Mouse (Mus musculus): ENCODE results near the gene Olfr1030. TPM values are rescaled to one million over a fixed set of nuclear protein-coding genes. Genes with fewer than 3 reads are reported as not detected.

Olfr1030 gene
- not detected for polyA plus RNA-seq (2014; fragmentation: Illumina TruSeq; extraction: RNeasy Lipid Tissue Mini Kit (QIAGEN cat#74804); ENCODE audit: low replicate concordance)

DNA sequence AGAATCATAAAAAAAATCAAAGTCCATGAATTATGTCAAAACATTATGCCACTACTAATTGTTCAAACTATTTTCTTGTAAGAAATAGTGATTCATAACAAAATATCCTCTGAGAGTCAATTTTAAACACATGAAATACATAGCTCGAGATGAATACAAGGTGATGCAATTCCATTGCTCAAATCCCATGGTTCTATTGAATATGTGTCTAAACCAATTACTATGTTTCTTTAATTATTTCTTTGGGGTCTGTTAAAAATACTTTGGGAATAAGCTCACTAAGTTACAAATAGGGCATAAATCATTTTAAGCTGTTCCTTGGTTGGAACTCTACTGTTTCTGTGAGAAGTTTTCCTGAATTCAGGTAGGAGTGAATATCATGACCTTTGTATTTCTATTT lies at the start of gene Olfr1030:
TSS of gene Olfr1030 (plus strand) at position 301 of the 400 bp plus-strand sequence.

DNA sequence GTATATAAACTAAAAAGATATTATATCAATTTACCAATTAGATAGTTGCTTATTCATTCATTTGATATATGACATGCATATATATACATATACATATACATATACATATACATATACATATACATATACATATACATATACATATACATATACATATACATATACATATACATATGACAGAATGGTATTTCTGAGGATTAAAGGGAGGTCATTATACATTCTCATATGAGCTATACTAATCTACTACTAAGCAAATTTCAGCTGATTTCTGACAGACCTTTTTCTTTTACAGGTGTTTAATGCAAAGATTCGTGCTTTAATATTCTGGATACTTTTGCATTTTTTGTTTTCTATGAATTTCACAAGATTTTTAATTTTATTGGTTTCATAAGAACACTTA lies 28.9 kb upstream of the Olfr1030 start, which contains the start of gene Olfr1028:
TSS of gene Olfr1028 (plus strand) at position 301 of the 400 bp plus-strand sequence.

DNA sequence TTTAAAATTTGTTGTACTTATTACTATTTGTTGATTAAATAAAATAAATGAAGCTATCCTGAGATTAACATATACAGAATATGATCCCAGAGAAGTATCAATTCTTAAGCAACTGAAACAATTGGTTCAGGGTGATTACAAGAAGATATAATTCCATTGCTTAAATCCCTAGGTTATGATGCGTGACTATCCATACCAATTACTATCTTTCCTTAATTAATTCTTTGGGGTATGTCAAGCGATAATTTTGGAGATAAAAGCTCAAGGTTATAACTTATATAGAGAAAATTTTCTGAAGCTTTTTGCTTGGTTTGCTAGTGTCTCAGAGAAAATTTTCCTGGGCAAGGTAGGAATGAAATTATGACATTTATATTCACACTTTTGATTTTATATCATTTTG lies 5.5 kb upstream of the Olfr1030 start, which contains the start of gene Olfr1029:
TSS of gene Olfr1029 (plus strand) at position 301 of the 400 bp plus-strand sequence.

DNA sequence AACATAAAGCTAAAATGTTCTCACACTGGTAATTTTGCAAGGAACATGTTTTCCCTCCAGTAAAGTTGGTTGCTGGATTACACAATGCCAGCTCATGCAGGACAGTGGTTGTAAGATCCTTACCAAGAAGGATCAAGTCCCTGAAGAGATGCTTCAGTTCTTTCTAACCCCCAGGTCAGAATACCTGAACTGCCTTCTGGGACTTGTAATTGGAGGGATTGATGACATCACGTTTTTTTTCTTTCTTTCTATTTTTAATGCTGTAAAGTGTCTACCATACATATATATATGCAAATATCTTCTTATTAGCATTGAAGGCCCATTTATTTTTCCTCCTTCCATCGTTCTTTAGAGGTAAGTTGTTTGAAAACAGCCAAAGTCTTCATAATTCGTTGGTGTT lies 10.9 kb downstream of the Olfr1030 start, which contains the start of gene Olfr1031:
TSS of gene Olfr1031 (plus strand) at position 301 of the 400 bp plus-strand sequence.

DNA sequence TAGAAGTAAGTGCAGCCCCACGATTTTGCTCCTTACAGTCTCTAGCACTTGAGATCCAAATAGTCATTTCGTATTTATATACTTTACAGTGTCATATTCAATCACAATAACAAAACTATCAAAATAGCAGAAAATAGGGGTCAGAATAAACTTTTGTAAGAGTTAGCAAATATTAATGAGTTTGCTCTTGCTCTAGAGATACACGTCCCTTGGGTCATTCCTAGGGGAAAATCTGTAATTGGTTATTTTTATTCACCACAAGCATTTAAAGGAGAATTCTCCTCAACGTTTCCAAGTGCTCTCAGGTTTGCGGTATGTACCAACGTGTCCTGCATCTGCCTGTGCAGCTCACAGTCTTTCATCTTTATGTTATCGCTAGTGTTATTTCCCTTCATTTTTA lies 26.2 kb downstream of the Olfr1030 start, which contains the start of gene Olfr1032:
TSS of gene Olfr1032 (plus strand) at position 301 of the 400 bp plus-strand sequence.

DNA sequence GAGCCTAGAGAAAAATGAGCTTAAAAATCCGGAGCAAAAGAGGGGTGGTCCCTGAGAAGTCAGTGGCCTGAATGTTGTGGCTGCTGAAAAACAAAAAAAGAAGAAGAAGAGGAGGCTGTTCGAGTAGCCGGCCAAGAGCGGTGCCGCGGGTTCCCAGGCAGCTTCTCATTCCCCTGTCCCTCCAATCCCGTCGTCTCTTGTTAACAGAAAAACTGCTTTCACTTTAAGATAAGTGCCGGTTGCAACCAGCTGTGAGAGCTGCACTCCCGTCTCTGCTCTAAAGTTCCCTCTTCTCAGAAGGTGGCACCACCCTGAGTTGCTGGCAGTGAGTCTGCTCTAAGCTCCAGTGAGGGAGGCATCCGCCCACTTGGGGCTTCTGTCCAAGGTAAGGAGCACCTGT lies 41.3 kb downstream of the Olfr1030 start, which contains the start of gene Olfr1033:
TSS of gene Olfr1033 (plus strand) at position 228 of the 400 bp plus-strand sequence.

Other genes with a start within 250 kb of the Olfr1030 start
- gene Olfr1012, start 216.5 kb upstream of the Olfr1030 start, polyA plus RNA-seq (2014; fragmentation: Illumina TruSeq; extraction: RNeasy Lipid Tissue Mini Kit (QIAGEN cat#74804); ENCODE audit: low replicate concordance) = not detected
- not detected for gene Olfr1013, start 212.2 kb upstream of the Olfr1030 start, polyA plus RNA-seq (2014; fragmentation: Illumina TruSeq; extraction: RNeasy Lipid Tissue Mini Kit (QIAGEN cat#74804); ENCODE audit: low replicate concordance)
- not detected for gene Olfr1014, start 206.6 kb upstream of the Olfr1030 start, polyA plus RNA-seq (2014; fragmentation: Illumina TruSeq; extraction: RNeasy Lipid Tissue Mini Kit (QIAGEN cat#74804); ENCODE audit: low replicate concordance)
- gene Olfr1015, start 197.3 kb upstream of the Olfr1030 start, polyA plus RNA-seq (2014; fragmentation: Illumina TruSeq; extraction: RNeasy Lipid Tissue Mini Kit (QIAGEN cat#74804); ENCODE audit: low replicate concordance) = not detected
- not detected for gene Olfr1016, start 176.7 kb upstream of the Olfr1030 start, polyA plus RNA-seq (2014; fragmentation: Illumina TruSeq; extraction: RNeasy Lipid Tissue Mini Kit (QIAGEN cat#74804); ENCODE audit: low replicate concordance)
- not detected for gene Olfr1018, start 160.8 kb upstream of the Olfr1030 start, polyA plus RNA-seq (2014; fragmentation: Illumina TruSeq; extraction: RNeasy Lipid Tissue Mini Kit (QIAGEN cat#74804); ENCODE audit: low replicate concordance)
- gene Olfr1019, start 133.8 kb upstream of the Olfr1030 start, polyA plus RNA-seq (2014; fragmentation: Illumina TruSeq; extraction: RNeasy Lipid Tissue Mini Kit (QIAGEN cat#74804); ENCODE audit: low replicate concordance) = not detected
- not detected for gene Olfr1020, start 132.2 kb upstream of the Olfr1030 start, polyA plus RNA-seq (2014; fragmentation: Illumina TruSeq; extraction: RNeasy Lipid Tissue Mini Kit (QIAGEN cat#74804); ENCODE audit: low replicate concordance)
- not detected for gene Olfr1022, start 110.7 kb upstream of the Olfr1030 start, polyA plus RNA-seq (2014; fragmentation: Illumina TruSeq; extraction: RNeasy Lipid Tissue Mini Kit (QIAGEN cat#74804); ENCODE audit: low replicate concordance)
- gene Olfr1023, start 93.6 kb upstream of the Olfr1030 start, polyA plus RNA-seq (2014; fragmentation: Illumina TruSeq; extraction: RNeasy Lipid Tissue Mini Kit (QIAGEN cat#74804); ENCODE audit: low replicate concordance) = not detected
- not detected for gene Olfr1024, start 74.2 kb upstream of the Olfr1030 start, polyA plus RNA-seq (2014; fragmentation: Illumina TruSeq; extraction: RNeasy Lipid Tissue Mini Kit (QIAGEN cat#74804); ENCODE audit: low replicate concordance)
- not detected for gene Olfr1025-ps1, start 64.1 kb upstream of the Olfr1030 start, polyA plus RNA-seq (2014; fragmentation: Illumina TruSeq; extraction: RNeasy Lipid Tissue Mini Kit (QIAGEN cat#74804); ENCODE audit: low replicate concordance)
- gene Olfr1026, start 57.7 kb upstream of the Olfr1030 start, polyA plus RNA-seq (2014; fragmentation: Illumina TruSeq; extraction: RNeasy Lipid Tissue Mini Kit (QIAGEN cat#74804); ENCODE audit: low replicate concordance) = not detected
- gene Olfr1028, start 28.8 kb upstream of the Olfr1030 start, polyA plus RNA-seq (2014; fragmentation: Illumina TruSeq; extraction: RNeasy Lipid Tissue Mini Kit (QIAGEN cat#74804); ENCODE audit: low replicate concordance) = not detected
- not detected for gene Olfr1029, start 5.4 kb upstream of the Olfr1030 start, polyA plus RNA-seq (2014; fragmentation: Illumina TruSeq; extraction: RNeasy Lipid Tissue Mini Kit (QIAGEN cat#74804); ENCODE audit: low replicate concordance)
- not detected for gene Olfr1031, start 11.0 kb downstream of the Olfr1030 start, polyA plus RNA-seq (2014; fragmentation: Illumina TruSeq; extraction: RNeasy Lipid Tissue Mini Kit (QIAGEN cat#74804); ENCODE audit: low replicate concordance)
- not detected for gene Olfr1032, start 26.3 kb downstream of the Olfr1030 start, polyA plus RNA-seq (2014; fragmentation: Illumina TruSeq; extraction: RNeasy Lipid Tissue Mini Kit (QIAGEN cat#74804); ENCODE audit: low replicate concordance)
- gene Olfr1033, start 41.4 kb downstream of the Olfr1030 start, polyA plus RNA-seq (2014; fragmentation: Illumina TruSeq; extraction: RNeasy Lipid Tissue Mini Kit (QIAGEN cat#74804); ENCODE audit: low replicate concordance) = 3.2 TPM
- gene Olfr1034, start 66.6 kb downstream of the Olfr1030 start, polyA plus RNA-seq (2014; fragmentation: Illumina TruSeq; extraction: RNeasy Lipid Tissue Mini Kit (QIAGEN cat#74804); ENCODE audit: low replicate concordance) = 0.89 TPM
- gene Olfr1036, start 94.7 kb downstream of the Olfr1030 start, polyA plus RNA-seq (2014; fragmentation: Illumina TruSeq; extraction: RNeasy Lipid Tissue Mini Kit (QIAGEN cat#74804); ENCODE audit: low replicate concordance) = not detected
- not detected for gene Olfr1037, start 108.1 kb downstream of the Olfr1030 start, polyA plus RNA-seq (2014; fragmentation: Illumina TruSeq; extraction: RNeasy Lipid Tissue Mini Kit (QIAGEN cat#74804); ENCODE audit: low replicate concordance)
- gene Olfr1039, start 156.7 kb downstream of the Olfr1030 start, polyA plus RNA-seq (2014; fragmentation: Illumina TruSeq; extraction: RNeasy Lipid Tissue Mini Kit (QIAGEN cat#74804); ENCODE audit: low replicate concordance) = not detected
- gene Olfr1040, start 167.5 kb downstream of the Olfr1030 start, polyA plus RNA-seq (2014; fragmentation: Illumina TruSeq; extraction: RNeasy Lipid Tissue Mini Kit (QIAGEN cat#74804); ENCODE audit: low replicate concordance) = not detected
- not detected for gene Olfr1042, start 182.6 kb downstream of the Olfr1030 start, polyA plus RNA-seq (2014; fragmentation: Illumina TruSeq; extraction: RNeasy Lipid Tissue Mini Kit (QIAGEN cat#74804); ENCODE audit: low replicate concordance)
- gene Olfr1043, start 188.2 kb downstream of the Olfr1030 start, polyA plus RNA-seq (2014; fragmentation: Illumina TruSeq; extraction: RNeasy Lipid Tissue Mini Kit (QIAGEN cat#74804); ENCODE audit: low replicate concordance) = not detected
- not detected for gene Olfr1044, start 198.5 kb downstream of the Olfr1030 start, polyA plus RNA-seq (2014; fragmentation: Illumina TruSeq; extraction: RNeasy Lipid Tissue Mini Kit (QIAGEN cat#74804); ENCODE audit: low replicate concordance)
- not detected for gene Olfr52, start 206.4 kb downstream of the Olfr1030 start, polyA plus RNA-seq (2014; fragmentation: Illumina TruSeq; extraction: RNeasy Lipid Tissue Mini Kit (QIAGEN cat#74804); ENCODE audit: low replicate concordance)
- gene Olfr1045, start 223.7 kb downstream of the Olfr1030 start, polyA plus RNA-seq (2014; fragmentation: Illumina TruSeq; extraction: RNeasy Lipid Tissue Mini Kit (QIAGEN cat#74804); ENCODE audit: low replicate concordance) = not detected
- gene Olfr1046, start 240.0 kb downstream of the Olfr1030 start, polyA plus RNA-seq (2014; fragmentation: Illumina TruSeq; extraction: RNeasy Lipid Tissue Mini Kit (QIAGEN cat#74804); ENCODE audit: low replicate concordance) = not detected

Measured in small intestine, adult 10 weeks (tissue).